Mouse (Mus musculus): ENCODE results near the gene Slc2a6.

Slc2a6 gene

DNA sequence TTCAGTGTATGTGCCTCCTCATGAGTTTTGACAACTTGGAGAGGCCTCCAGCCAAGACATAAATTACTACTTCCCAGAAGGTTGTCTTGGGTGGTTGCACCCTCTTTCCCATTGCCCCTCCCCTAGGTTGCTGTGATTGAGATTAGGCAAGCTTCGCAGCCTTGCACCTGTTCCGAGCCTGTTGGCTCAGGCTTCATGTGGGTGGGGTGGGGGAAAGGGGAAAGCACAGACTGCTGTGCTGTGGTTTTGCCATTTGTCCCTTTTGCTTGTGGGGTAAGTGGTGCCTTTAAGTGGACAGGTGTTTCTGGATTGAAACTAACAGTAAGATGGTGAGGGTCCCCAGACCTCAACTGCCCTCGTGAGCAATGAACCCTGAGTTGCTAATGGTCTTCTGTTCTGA, 8.2 kb upstream of the Slc2a6 start:
- DNase-seq (ENCODE audit: low spot score in 2 of 2), result no peak

DNA sequence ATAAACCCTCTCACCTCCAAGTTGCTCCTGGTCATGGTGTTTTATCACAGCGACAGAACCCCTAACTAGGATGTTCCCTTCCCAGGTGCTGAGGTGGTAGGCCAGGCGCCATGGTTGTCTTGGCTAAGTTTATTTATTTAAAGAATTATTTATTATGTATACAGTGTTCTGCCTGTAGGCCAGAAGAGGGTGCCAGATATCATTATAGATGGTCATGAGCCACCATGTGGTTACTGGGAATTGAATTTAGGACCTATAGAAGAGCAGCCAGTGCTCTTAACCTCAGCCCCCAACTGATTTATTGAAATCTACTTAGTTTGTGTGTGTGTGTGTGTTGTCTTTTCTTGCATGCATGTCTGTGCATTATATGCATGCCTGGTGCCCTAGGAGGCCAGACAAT, 4.6 kb upstream of the Slc2a6 start:
- DNase-seq (ENCODE audit: low spot score in 2 of 2), result no peak

DNA sequence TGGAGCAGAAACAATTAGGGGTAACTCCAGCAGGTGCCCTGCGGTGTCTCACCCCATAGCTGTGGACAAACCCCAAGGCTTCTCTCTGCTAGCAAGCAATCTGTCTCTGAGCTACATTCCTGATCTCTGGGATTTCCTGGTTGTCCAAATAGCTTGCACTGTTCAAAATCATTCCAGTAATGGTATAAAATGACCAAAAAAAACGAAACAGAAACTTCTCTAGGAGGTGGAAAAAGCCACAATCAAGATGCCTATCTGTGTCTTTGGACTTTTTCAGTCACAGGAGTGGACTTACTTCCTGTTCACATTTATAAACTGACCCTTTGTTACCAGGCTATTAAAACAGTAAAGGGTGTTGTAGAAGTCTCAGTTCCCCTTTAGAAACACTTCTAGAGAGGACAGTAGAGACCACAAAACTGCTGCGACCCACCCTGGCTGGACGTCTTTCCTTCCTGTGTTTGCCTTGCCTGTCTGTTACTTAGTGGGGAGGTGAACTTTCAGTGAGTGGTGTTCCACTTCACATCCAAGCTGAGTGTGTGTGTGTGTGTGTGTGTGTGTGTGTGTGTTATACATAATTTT, 728 bp upstream of the Slc2a6 start:
- no peak for DNase-seq (ENCODE audit: low spot score in 2 of 2)

DNA sequence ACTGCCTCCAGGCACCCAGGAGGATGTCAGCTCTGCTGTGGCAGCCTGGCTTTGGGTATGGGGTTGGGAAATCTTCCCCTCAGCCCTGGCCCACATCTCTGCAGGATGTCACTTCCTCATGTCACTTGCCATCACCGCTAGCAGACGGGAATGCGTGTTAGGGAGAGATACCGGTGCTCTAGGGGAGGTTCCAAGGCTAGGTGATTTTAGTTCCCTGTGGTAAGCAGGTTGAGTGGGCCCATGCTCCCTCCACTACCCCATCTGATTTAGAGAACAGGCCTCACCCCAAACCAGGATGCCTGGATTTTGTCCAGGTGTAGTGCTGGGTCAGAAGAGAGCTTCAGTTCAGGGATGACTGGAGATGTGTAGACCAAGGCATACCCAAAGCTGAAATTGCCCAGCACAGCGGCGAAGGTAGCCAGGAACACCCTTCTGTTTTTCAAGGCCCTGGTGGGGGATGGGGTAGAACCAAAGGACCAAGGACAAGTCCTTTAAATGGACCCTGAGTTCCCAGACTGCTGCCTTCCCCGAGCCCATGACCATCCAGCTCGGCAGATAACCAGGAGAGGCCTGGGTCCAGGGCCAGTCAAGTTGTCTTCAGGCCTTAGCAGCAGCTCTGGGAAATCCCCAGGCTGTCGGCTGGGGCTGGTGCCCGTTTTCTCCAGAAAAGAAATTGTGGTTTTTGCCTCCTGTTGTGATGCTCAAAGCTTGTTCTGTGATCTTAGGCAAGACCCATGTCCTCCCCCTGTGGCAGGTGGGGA, 761 bp downstream of the Slc2a6 start:
- no peak for DNase-seq (ENCODE audit: low spot score in 2 of 2)

DNA sequence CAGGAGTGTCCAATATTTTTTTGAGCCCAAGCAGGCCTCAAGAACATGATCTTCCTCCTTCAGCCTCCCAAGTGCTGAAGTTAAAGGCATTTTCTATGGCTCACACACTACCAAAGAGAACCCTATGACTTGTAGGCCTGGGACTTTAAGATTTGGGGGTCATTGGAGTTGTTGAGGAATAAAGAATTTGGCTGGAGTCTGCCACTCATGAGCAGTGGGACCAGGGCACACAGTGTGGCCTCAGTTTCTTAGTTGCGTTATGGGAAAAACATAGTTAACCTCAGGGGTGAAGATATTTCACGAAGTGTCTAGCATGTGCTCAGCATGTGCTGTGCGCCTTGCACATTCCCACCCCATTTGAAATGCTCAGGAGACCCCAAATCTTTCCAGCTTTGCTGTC, 1.5 kb downstream of the Slc2a6 start:
- no peak for DNase-seq (ENCODE audit: low spot score in 2 of 2)

DNA sequence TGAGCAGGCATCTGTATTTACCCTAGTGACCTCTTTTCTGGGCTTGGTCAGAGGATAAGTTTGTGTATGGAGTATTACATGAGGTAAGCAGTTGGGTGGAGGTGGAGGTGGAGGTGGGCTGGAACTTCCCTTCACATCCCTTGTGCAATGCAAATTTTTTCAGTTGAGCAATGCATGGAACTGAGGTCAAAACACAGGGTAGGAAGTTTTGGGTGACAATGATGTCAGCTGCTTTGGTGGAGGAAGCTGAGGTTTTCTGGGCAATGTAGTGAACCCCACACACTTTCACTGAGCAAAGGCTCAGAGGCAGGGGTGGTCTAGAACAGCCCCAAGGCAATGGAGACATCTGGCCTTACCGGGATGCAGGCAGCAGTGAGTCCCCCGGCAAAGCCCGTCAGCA, 2.3 kb downstream of the Slc2a6 start:
- no peak for DNase-seq (ENCODE audit: low spot score in 2 of 2)

DNA sequence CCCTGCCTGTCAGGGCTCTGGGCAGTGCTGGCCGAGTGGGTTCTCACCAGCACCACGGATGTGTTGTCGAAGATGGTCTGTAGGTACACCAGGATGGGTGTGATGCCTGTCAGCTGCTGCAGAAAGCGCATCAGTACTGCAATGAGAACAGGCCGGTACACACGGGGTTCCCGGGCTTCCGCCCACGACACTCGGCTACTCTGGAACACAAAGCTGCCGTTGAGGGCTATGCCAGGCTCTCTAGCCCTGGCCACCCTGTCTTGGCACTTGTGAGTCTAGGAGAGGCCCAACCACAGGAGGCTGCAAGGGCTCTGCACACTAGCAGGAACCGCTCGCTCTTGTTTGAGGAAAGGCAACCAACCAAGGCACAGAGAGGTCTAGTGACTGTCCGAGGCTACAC, 3.7 kb downstream of the Slc2a6 start:
- no peak for DNase-seq (ENCODE audit: low spot score in 2 of 2)

DNA sequence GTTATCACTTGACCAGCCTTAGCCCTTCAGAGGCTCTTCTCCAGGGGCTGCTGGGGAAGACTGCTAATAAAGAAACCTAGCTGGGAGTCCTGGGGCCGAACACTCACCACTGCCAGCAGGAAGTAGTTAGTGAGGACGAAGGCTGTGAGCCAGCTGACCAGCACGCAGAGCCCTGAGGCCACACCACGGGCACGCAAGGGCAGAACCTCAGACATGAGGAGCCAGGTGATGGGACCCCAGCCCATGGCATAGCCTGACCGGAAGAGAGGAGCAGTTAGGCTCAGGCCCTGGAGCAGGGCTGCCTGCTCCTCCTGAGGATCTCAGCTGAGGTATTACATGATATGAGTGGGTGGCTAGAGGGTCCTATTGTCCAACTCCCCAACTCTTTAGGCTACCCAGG, 5.2 kb downstream of the Slc2a6 start:
- DNase-seq (ENCODE audit: low spot score in 2 of 2), result no peak

DNA sequence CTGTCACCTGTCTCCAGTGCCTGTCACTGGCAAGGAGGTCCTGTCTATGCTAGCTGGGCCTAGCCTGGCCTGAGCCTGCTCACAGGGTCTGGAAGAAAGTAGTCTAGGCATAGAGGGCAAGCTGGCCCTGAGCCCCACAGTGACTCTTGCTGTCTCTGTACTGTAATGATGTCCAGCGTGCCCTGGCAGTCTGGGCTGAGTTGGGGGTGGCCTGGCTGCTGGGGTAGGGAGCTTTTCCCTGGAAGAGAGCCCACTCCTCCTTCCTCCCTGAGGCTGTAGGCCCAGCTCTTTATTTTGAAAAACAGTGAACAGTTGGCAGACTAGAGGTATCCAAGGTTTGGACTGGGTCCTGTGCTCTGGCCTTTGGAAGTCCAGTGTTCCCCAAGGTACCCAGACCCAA, 6.7 kb downstream of the Slc2a6 start:
- DNase-seq (ENCODE audit: low spot score in 2 of 2), result no peak

DNA sequence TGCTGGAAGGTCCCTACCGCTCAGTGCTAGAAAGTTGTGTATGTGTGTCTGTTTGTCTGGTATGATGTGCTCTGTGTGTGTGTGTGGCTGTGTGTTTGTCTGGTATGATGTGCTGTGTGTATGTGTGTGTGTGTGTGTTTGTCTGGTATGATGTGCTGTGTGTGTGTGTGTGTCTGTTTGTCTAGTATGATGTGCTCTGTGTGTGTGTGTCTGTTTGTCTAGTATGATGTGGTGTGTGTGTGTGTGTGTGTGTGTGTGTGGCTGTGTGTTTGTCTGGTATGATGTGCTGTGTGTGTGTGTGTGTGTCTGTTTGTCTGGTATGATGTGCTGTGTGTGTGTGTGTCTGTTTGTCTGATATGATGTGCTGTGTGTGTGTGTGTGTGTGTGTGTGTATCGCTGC, 8.3 kb downstream of the Slc2a6 start:
- DNase-seq (ENCODE audit: low spot score in 2 of 2), result no peak

DNA sequence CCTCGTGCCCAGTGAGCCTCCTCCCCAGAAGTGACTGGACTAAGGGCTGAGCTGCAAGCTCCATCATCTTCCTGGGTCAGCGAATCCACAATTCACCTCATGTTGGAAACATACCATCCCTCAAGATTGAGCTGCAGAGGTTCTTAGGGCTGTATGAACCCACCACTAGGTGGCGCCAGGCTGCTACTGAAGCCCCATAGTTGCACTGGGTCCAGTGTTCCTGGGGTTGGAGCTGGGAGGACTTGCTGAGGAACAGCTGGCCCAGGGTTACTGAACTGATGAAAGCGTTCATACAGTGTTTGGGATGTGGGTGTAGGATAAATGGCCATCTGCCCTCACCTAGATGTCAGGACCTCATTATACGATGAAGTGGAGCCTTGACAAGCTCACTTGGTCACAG, 10.0 kb downstream of the Slc2a6 start:
- peak; percentile 49 to 79 for DNase-seq (ENCODE audit: low spot score in 2 of 2)

DNA sequence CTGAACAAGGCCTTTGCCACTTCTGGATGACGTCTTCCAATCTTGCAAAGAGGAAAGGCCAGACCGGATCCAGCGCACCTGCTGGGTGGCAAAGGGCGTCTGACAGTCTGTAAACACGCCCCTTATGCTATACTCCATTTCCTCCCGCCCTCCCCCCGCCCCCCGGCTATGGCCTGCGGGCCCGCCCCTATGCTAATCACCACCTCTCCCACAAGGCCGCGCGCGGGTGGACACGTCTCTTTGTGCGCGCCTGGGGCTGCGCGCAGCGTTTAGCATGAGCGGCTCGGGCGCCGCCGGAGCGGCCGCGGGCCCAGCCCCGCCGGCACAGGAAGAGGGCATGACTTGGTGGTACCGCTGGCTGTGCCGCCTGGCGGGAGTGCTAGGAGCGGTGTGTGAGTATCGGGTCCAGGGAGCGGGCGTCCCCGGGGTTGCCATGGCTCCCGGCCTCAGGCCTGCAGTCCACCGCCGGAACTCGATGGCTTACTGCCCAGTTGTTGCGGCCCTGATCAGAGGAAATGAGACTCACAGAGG, 18.0 kb downstream of the Slc2a6 start, which contains the start of gene Cacfd1:
Gene Cacfd1, plus strand, starts transcription at position 213 of the 531 bp plus-strand sequence.
- peak; percentile 84 for DNase-seq (ENCODE audit: low spot score in 2 of 2)

DNA sequence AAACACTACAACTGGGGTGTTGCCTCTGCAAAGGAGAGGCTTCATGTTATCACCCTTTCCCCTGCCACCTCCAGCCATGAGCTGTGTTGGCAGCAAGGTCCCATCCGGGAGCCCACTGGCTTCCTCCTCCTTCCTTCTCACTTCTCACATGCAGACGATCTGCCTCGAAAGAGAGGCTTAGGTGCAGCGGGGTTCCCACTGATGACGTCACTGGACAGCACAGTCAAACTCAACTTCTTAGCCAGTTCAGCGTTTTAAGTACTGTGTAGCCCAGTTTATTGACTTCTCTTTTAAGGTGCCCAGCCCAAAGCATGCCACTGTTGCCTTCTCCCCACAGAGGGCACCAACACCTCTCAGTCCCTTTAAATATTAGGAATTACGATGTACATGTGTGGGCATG, 20.1 kb downstream of the Slc2a6 start:
- no peak for DNase-seq (ENCODE audit: low spot score in 2 of 2)

DNA sequence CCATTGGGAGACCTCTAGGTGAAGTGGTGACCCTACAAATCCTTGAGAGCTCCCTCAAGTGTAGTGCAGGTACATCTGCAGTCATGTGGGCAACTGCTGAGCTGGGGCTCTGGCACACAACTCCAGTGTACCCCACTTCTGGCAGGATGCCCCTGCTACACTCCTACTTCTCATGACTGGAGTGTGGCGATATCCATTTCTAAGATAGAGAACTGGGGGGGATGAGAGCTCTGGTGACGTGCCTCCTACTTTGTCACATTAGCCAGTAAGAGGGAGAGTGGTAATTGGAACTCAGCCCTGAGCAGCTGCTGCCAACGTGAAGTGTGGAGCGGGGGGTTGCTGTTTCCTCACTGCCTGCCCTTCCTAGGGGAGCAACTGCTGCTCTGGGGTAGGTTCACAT, 21.5 kb downstream of the Slc2a6 start:
- no peak for DNase-seq (ENCODE audit: low spot score in 2 of 2)

DNA sequence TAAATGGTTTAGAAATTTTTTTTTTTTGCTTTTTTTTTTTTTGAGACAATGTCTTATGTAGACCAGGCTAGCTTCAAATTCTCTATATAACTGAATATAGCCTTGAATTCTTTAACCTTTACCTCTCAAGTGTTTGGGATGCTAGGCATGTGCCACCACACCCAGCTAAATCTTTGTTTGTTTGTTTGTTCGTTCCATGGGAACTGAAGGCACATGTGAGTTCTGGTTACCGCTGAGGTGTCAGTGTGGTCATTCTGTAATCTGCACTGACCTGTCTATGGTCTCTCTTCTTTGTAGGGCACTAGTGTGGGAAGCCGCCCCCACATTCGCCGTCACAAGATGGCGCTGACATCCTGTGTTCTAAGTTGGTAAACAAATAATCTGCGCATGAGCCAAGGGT, 29.8 kb downstream of the Slc2a6 start:
- no peak for DNase-seq (ENCODE audit: low spot score in 2 of 2)

DNA sequence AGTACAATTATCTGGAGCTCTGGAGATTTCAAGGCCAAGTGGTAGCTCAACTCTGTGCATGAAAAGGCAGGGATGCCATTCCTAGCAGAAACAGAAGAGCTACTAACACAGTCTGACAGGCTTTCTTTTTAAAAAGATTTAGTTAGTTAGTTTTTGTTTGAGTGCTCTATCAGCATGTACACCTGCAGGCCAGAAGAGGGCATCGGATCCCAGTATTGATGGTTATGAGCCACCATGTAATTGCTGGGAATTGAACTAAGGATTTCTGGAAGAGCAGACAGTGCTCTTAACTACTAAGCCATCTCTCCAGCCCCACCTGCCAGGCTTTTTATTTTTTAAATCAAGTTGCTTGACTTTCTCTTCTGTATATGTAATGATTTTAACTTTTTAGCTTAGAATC, 30.3 kb downstream of the Slc2a6 start:
- no peak for DNase-seq (ENCODE audit: low spot score in 2 of 2)

DNA sequence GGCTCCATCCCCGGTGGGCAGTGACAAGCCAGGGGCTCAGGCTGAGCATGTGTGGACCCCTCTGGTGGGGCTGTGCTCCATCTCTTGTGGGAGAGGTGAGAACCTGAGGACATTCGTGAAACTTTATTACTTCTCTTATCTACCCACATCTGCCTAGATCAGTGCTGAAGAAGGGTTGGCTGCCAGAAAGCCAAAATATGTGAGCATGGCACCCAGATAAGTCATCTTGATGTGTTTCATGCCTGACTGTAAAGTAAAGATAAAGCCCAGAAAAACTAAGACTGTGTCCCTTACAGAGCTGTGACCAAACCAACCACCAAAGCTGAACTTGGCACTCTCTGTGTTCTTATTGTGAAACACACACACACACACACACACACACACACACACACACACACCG, 33.9 kb downstream of the Slc2a6 start:
- DNase-seq (ENCODE audit: low spot score in 2 of 2), result no peak

DNA sequence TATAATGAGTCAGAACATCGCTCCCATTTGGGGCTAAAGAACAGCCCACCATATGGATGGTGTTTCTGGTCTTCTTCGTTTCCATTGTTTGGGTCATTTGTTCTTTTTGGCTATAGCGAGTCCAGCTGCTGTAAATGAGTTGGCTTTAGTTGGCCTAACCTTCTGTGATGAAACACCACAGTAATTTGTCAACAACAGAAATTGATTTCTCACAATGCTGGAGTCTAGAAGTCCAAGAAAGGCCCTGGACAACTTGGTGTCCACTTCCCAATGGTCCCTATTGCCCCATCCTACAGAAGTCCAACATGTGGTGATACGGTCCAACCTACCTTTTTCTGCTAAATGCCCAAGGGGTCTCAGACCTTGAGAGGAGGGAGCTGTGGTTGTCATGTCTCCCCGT, 43.2 kb downstream of the Slc2a6 start:
- no peak for DNase-seq (ENCODE audit: low spot score in 2 of 2)

DNA sequence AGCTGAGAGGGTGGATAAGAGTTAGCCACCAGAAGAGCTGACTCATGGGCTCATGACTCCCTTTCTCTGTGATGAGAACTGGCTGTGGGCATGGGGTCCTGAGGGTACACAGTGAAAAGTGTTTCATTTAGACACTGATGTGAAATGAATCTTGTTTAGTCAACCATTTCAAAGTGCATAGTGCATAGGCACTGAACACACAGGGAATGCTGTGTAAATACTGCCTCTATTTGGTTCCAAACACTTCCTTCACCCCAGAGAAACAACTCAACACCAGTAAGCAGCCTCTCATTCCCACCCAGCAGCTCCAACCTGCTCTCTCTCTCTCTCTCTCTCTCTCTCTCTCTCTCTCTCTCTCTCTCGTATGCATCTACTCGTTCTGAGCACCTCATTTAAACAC, 43.6 kb downstream of the Slc2a6 start:
- DNase-seq (ENCODE audit: low spot score in 2 of 2), result no peak

DNA sequence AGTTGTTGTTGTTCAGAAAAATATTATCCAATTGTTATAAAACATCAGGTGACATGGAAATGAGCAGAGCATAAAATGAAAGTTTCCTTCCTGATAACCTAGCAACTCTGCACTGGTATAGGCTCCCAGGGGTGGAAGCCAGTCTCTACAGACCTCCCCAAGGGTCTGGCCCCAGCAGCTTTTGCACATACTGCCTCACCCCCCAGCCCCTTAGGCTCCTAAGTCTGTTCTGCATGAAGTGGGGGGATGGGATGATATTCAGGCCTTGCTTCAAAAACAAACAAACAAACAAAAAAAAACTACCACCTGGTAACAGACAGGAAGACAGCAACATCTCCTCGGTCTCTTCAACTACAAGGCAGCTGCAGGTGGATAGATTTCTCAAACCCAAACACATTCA, 47.4 kb downstream of the Slc2a6 start:
- DNase-seq (ENCODE audit: low spot score in 2 of 2), result no peak

DNA sequence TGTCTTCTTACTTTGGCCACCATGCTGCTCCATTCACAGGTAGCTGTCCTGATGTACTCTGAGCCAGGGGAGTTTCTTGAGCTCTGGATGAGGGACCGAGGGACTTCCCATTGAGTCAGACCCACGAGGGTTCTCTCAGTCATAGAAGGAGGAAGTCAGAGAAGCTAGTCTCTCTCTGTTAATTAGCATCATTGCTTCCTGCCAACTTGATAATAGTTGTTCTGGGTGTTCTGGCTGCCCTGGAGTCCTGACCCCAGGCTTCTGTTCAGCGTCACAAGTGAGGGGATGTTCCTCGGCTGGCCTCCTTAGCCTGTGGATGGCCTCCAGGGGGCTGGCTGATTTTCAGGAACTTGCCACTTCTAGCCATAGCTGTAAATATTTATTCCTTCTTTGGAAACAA, 53.8 kb downstream of the Slc2a6 start:
- no peak for DNase-seq (ENCODE audit: low spot score in 2 of 2)

DNA sequence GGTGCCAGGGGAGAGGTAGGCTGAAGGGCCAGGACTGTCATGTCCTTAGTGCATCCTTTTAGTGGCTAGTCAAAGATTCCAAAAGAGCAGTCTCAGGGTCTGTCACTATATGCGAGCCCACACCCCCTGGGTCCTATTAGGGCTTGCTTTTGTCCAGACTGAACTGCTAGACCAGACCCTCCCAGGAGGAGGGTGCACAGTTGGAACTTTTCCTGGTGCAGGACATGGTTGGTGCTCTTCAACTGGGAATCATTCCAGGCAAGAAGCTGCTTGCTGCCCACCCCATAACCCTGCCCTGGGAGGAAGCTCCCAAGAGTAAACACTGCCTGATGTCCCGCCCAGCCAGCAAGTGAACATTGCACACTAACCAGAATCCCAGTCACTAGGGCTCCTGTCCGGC, 54.7 kb downstream of the Slc2a6 start, which contains the start of gene Adamts13:
Gene Adamts13, plus strand, starts transcription at position 301 of the 400 bp plus-strand sequence.
- DNase-seq (ENCODE audit: low spot score in 2 of 2), result no peak

All from urinary bladder, postnatal 4 days (tissue).